Comparison of ENCODE assay signal across 26 mouse cellular contexts in genomic region chr10:92308643-92309042, GRCm38 (mm10).
A peak's percentile ranks its signal among the peaks of the same experiment; 100 is the strongest.
DNase-seq lines count a peak whose midpoint lies in the region; TF ChIP-seq lines count a peak whose summit lies in the region.
"Had no signal": no experiment of that assay in that cellular context is flagged by ENCODE, and none has a peak within 500 bp of the region (broad histone marks: within the 10 kb centered on the region; RNA-seq: fewer than 3 reads in every experiment).

No protein-coding gene starts in this region.

- no peaks in the 10 kb centered on the region for H3K27me3 ChIP-seq in liver, adult 2 months (ENCODE audit: control insufficient read depth, insufficient read depth, low read length)
- H3K27me3 ChIP-seq: CH12.LX; embryonic facial prominence, embryonic 12.5 days; forebrain, embryonic 15.5 days; intestine, embryonic 15.5 days; lung, embryonic 15.5 days; neural tube, embryonic 15.5 days had no signal

- H3K27ac ChIP-seq in liver, adult 2 months (replicated peaks; ENCODE audit: insufficient read depth, low read depth, low read length), result no peak overlapping the region
- H3K27ac ChIP-seq: embryonic facial prominence, embryonic 12.5 days; forebrain, embryonic 15.5 days; hindbrain, postnatal 0 days; intestine, embryonic 15.5 days; kidney, postnatal 0 days; liver, embryonic 14.5 days; lung, embryonic 15.5 days; neural tube, embryonic 15.5 days had no signal

- no peak overlapping the region for H3K9ac ChIP-seq in liver, adult 2 months (ENCODE audit: low read depth, low read length)
- H3K9ac ChIP-seq: embryonic facial prominence, embryonic 12.5 days; forebrain, embryonic 15.5 days; intestine, embryonic 15.5 days; liver, embryonic 14.5 days; lung, embryonic 15.5 days; neural tube, embryonic 15.5 days had no signal

- H3K4me1 ChIP-seq in liver, adult 2 months (ENCODE audit: control insufficient read depth, insufficient read depth, low read length), result peaks cover 2% of the 10 kb centered on the region; the same call in 1 of the 2 replicates
- H3K4me1 ChIP-seq: embryonic facial prominence, embryonic 12.5 days; intestine, embryonic 15.5 days; lung, embryonic 15.5 days; neural tube, embryonic 15.5 days had no signal

- WGBS in liver, adult 2 months, result 60% methylated on average over 3 of the region's 3 CpGs

- no peak for TF ChIP-seq CTCF in liver, adult 2 months (IDR thresholded peaks at IDR 0.05; ENCODE audit: low read depth, low read length)

- H3K4me3 ChIP-seq in liver, adult 2 months (ENCODE audit: insufficient read depth, low read depth, low read length), result no peak overlapping the region
- H3K4me3 ChIP-seq: embryonic facial prominence, embryonic 12.5 days; forebrain, embryonic 15.5 days; intestine, embryonic 15.5 days; lung, embryonic 15.5 days; neural tube, embryonic 15.5 days had no signal

- no peaks in the 10 kb centered on the region for H3K36me3 ChIP-seq in liver, adult 2 months (ENCODE audit: control insufficient read depth, insufficient read depth, low read length)
- H3K36me3 ChIP-seq: embryonic facial prominence, embryonic 12.5 days; forebrain, embryonic 15.5 days; intestine, embryonic 15.5 days; lung, embryonic 15.5 days; neural tube, embryonic 15.5 days had no signal

- H3K79me2 ChIP-seq in liver, adult 2 months (ENCODE audit: control insufficient read depth, insufficient read depth, low read length), result no peaks in the 10 kb centered on the region

- DNase-seq in gastrocnemius, postnatal 25 days, result peak; percentile 8
- no peak for DNase-seq in gastrocnemius, adult 8-10 months (ENCODE audit: low spot score in 2 of 2)
- peak; percentile 40 for DNase-seq in liver, adult 2 months (ENCODE audit: extremely low read depth, low read depth, low spot score)
- no peak for DNase-seq in liver
- peak; percentile 9 to 14 for DNase-seq in urinary bladder, postnatal 36 days (ENCODE audit: low spot score in 2 of 2)
- DNase-seq in urinary bladder, postnatal 10 days (ENCODE audit: low spot score), result no peak
- peak; percentile 32 for DNase-seq in skeletal muscle tissue, adult 2 months (ENCODE audit: low read depth, low spot score)
- DNase-seq in layer of hippocampus, adult 9-10 months (ENCODE audit: low spot score), result no peak
- DNase-seq: adrenal gland, postnatal 10 days; B cell, adult 2 months; cerebellum, adult 11 months; kidney, postnatal 4 days; layer of hippocampus, postnatal 36 days; left cerebral cortex, postnatal 4 days; right cerebral cortex, postnatal 25 days; spleen, adult 18-20 months; thymus, postnatal 14 days had no signal

- no peak for TF ChIP-seq POLR2A in liver, adult 2 months (IDR thresholded peaks at IDR 0.05; ENCODE audit: extremely low read depth, insufficient read depth, low read length)

Comparison
In these comparisons a context has a peak if more than half of its experiments do, and no peak if none do; other contexts are left out.
1. DNase-seq: peak in gastrocnemius, postnatal 25 days (single experiment), liver, adult 2 months (single experiment), urinary bladder, postnatal 36 days (2 of 2) and skeletal muscle tissue, adult 2 months (single experiment); none in gastrocnemius, adult 8-10 months (0 of 2), liver (single experiment), urinary bladder, postnatal 10 days (single experiment) and layer of hippocampus, adult 9-10 months (single experiment).